Mouse (Mus musculus): ENCODE results near the gene Klhl20.
A peak's percentile ranks its signal among the peaks of the same experiment; 100 is the strongest.

Gene Klhl20

DNA sequence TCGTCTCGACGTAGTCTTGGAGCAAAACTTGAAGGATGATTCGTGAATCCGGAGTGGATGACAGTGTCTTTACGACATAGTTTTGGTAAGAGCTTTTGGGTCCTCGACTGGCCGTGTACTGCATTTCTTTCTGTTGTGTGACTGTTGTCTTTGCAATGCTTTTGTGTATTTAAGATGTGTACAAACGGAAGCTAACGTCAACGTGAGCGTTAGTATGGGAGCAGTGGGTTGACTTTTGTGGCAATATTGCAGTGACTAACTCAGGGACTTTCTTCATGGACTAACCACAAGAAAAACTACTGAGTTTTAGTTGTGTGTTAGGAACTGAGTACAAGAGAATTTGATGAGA lies 60.1 kb downstream of the Klhl20 start:
- DNase-seq (ENCODE audit: low read depth) = peak; percentile 46

DNA sequence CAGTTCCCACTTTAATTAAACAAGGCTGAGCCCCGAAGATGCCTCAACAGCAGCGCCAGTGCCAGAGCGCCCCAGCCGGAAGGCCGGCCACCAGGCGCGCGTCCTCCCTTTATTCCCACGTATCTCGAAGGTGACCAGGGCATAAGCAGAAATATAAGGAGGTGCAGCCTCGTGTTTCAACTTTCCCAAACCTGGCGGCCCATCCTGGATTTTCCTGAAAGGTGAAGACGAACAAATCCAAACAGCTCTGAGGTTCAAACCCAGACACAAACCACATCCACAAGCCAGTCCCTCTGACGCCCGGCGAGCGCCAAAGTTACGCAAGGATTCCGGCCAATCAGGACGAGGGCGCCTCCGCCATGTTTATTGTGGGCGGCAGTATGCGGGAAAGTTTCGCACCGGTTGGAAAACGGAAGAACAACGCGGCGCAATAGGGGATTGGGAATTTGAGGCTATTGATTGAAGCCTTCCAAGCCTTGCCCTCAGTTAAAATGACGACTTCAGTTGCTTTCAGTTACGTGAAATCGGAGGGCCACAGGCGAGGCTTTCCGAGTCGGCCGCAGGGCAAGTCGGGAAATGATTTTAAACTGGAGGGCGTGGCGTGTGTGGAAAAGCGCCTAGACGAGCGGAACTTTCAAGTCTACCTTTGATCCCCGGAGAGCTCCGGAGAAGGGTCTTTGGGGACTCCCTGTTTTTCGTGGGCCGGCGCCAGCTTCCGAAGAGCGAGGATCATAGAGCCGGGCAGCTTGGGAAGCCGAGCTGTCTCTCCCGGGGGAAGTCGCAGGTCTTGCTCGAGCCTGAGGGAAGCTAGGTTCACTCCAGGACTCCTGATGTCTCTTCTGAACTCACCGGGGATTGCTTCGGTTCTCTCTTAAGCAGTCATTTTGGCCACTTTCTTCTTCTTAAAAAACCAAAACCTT lies 60.7 kb downstream of the Klhl20 start, which contains the start of the genes Dars2 and Cenpl:
Gene Dars2 (minus strand): TSS at position 307 of the 920 bp plus-strand sequence.
Gene Cenpl (plus strand): TSS at position 362 of the 920 bp plus-strand sequence.
- peak; percentile 95 for DNase-seq (ENCODE audit: low read depth)

DNA sequence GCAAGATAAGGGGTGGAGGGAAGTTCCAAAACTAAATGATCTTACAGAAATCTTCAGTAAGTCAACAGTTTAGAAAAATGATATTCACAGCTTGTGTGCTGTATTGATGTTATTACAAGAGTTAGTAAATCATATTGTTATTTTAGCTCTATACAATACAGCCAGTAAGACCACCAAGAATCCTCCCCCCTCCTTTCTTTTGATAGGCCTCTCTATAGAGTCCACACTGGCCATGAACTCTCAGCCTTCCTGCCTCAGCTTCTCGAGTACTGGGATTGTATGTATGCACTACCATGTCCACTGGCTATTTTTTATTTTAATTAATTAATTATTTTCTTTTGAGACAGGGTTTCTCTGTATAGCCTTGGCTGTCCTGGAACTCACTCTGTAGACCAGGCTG lies 68.0 kb downstream of the Klhl20 start:
- no peak for DNase-seq (ENCODE audit: low read depth)

DNA sequence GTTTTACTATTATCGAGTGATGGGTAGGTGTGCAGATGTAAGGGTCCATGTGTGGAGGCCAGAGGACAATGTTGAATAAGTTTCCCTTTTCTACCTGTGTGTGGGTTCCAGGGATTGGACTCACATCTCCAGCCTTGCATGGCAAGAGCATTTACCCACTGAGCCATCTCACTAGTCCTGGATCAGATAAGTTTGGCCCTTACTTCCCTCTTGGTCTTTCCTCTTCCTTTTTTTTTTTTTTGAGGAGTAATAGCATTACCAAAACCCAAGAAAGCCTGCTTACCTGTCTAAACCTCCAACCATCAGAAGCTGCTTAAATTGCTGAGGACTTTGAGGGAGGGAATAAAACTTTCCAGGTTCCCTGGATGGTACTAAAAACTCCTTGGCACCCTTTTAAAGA lies 74.1 kb downstream of the Klhl20 start:
- no peak for DNase-seq (ENCODE audit: low read depth)

DNA sequence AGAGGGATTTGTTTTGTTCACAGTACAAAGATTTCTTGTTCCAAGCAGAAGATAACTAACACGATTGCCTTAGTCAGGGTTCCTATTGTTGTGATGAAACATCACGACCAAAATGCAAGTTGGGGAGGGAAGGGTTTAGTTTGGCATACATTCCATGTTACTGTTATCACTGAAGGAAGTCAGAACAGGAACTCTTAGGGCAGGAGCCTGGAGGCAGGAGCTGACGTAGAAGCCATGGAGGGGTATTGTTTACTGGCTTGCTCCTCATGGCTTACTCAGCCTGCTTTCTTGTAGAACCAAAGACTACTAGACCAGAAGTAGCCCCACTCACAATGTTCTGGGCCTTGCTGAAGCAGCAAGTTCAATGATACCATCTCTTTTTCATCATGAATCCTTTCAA lies 84.3 kb downstream of the Klhl20 start:
- no peak for DNase-seq (ENCODE audit: low read depth)

DNA sequence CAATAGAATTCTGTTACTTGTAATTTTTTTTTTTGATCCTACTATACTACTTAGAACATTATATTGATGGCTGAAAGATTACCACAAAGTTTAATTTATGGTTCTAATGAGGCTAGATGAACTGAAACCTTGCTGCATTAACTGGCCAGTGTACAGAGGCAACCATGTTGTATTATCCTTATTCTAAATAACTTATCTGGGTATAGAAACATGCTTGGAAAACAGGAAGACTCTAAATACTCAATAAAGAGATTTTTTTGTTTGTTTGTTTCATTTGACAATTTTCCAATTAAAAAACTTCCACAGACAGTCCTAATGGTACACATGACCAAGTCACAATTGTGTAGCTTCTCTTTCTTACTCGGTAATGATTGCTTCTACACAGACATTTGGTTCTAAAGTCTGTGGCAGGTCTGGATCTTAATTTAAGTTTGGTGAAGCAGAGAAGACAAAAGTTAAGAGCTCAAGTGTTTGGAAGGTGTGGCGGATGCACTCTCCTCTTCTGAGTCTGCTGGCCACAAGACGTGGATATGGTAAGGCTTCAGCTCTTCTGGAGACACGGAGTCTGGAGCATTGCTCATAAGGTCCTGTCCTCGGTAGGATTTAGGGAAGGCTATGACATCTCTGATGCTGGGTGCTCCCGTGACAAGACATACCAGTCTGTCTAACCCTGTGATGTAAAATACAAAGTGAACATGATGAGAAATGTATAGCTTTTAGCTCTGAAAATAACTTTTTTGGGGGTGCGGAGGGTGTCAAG lies 89.9 kb downstream of the Klhl20 start:
- peak; percentile 26 for DNase-seq (ENCODE audit: low read depth)

DNA sequence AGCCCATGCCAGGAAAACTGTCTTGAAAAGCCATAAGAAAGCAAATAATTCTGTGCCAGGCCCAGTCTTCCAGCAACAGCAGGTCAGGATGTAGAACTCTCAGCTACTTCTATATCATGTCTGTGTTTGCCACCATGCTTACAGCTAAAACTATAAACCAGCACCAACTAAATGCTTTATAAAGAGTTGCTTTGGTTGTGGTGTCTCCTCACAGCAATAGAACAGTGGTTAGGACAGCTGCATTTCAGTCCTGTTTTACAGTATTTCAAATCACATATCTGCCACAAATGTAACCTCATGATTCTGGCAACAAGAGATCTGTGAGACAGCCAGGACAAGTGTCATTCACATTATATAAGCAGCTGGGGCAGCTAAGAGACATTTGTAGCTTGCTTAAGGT lies 90.5 kb downstream of the Klhl20 start:
- DNase-seq (ENCODE audit: low read depth) = peak; percentile 73

DNA sequence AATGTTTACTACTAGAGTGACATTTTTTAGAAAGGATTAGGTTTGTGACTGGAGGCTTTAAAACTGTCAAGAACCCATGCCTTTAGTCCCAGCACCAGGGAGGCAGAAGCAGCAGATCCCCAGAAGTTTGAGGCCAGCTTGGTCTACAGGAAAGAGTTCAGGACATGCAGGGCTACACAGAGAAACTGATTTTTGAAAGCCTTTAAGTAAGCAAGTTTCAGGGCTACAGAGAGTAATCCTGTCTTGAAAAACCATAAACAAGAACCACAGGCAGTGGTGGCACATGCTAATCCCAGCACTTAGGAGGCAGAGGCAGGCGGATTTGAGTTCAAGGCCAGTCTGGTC lies 90.9 kb downstream of the Klhl20 start:
- no peak for DNase-seq (ENCODE audit: low read depth)

DNA sequence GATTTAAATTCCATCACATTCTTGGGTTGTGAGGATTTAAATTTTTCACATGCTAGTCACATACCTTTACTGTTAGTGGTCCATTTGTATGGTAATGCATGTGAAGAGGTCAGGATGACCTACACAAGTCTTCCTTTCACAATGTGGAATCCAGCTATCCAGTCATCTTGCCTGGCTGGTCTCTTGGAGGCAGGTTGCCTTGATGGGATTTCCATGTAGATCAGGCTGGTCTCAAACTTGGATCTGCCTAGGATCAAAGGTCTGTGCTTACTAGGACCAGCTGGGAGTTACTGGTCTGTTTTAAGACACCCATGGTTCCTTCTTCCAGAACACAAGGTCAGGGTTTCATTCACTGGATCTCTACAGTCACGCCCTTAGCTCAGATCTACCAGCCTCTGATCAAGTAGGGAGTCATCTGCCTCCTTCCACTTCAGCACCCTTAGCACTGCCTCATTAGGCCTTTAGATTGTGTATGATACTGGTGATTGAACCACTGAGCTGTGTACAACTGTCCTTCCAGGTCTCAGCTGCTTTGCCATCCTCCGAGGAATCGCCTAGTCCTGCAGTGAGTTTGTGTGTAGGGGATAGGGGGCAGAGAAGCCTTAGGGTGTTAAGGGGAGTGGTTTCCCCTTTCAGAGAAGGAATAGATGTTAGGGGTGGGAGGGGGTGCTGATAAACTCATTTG lies 91.4 kb downstream of the Klhl20 start:
- peak; percentile 93 for DNase-seq (ENCODE audit: low read depth)

DNA sequence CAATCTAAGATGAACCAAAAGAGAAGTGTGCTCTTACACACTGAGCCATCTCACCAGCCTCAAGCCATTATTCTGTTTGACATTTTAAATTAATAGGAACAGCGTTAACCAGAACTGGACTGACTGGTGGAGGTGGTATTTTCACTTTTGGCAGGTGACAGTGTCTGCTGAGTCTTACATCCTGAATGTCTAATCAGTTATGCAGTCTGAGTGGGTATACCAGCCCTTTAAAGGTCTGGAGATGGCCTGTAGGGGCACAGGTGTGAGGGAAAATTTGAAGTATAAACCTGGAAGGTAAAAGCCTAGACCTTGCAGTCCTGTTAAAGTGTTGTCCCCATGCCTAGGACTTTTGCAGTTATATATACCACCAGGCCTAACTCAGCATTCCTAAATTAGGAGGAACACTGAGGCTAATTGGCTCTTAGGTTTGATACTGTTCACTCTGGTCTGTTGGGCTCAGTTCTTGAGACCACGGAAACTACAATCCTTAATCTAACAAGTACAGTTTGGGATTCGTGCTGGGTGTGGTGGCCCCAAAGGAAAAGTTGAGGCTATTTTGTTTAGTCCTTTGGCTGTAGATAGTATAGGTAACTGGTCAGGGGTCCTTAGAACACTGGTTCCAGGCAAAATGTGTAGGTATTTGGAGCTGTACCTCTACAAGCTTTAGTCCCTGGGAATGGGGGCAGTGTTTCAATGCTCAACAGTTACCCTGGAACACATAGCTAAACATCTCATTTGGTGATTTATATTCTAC lies 92.2 kb downstream of the Klhl20 start:
- no peak for DNase-seq (ENCODE audit: low read depth)
